Mouse (Mus musculus) layer of hippocampus, postnatal 36 days (tissue): ENCODE measurements at regions not wholly inside any gene's neighbourhood (a gene's known extent, or its start where the extent isn't known, plus 50 kb on each side); places are given as distances from the start of the nearest gene placed in this dataset.
"Not testable (repeated sequence)": the region's sequence is repeated elsewhere in the genome, so short reads cannot be mapped to it uniquely, and the experiment has no call there.

Experiments
- DNase-seq, 2 experiments: peaks; one replicate each; pipeline ENCODE4 v3.0.0; 2022

DNA sequence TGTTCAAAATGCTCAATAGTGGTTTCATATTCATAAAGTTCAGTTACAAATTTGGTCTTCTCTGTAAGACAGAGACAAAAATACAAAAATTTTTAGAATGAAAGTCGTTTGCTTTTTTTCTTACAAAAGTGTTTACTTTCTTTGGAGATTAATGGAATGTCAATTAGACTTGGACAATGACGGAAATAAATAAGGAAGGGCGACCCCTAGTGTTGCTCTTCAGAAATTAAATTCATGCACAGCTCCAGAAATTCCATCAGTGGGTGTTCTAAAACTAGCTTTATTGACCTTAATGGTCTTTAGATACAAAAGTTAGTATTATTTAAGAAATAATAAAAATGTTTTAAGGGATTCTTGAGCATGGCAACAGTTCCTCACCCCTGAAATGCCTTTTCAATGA is 141.8 kb upstream of the Lama2 start:
- peak in 1 of 2 experiments; percentile 1 for DNase-seq

DNA sequence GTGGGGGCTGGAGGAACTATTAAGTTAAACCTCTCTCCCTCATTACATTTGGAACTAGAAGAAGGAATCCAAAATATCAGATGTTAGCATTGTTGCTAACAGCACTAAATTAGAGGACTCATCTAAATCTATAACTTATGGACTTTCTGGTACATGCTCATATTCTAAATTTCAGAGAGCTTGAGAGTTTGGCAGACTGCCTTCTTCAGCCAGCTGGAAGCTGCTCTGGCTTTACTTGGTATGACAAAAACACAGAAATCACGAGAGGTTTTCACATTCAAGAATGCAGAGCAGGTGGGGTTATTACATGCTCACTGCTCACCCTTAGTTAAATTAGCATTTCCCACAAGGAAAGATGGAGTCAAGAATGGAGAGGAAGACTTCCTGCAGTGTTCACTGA is 182.8 kb upstream of the Lama2 start:
- peak in 1 of 2 experiments; percentile 3 for DNase-seq

DNA sequence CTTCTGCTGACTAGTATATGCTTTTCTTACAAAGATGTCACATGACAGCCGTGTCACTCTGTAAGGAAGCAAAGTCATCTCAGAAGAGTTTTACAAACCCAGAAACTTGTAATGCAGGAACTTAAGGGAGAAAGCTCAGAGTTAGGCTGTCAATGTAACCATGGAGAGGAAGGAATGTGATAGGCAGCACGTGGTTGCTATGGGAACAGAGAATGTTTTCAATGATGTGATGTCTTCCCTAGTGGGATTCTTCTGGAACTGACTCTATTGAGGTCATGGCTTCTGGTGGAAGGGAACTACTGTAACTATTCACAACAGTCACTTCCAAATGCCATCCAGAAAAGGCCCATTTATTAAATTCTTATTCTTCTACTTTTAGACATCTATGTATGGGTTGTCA is 190.0 kb upstream of the Lama2 start:
- no peak for DNase-seq

DNA sequence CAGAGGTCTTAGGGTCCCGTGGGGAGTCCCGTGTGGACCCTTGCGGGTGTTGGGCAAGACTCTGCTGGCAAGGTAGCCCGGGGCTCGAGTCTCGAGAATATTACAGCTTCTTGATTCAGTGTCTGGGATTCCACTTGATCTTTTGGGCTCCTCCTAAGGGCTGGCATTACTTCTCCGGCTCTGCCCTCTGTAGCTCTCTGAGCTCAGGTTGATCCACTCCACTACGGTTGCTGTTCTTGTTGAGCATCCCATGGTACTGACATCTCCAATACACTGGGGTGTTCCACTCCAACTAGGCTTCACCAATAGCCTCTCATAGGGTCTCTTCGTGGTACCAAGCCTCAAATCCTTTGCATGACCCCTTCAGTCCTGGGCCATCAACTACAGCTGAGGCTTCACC is 206.1 kb upstream of the Lama2 start:
- not testable (repeated sequence) for DNase-seq

DNA sequence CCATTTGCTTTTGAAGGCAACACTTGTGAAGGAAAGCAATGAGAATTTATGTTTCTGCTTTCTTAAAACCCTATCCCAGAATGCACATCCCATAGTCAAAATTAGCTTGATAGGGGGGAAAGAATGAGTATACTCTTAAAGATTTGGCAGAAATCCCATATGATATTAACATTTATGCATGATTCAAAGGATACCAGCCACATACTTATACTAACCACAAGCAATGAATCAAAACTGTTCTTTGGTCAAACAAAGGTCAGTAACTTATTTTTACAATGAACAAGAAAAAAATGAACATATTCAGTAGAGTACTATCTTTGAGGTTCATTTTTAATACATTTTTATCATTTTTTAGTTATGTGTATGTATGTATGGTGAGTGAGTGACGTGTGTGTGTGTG is 208.8 kb upstream of the Lama2 start:
- no peak for DNase-seq

DNA sequence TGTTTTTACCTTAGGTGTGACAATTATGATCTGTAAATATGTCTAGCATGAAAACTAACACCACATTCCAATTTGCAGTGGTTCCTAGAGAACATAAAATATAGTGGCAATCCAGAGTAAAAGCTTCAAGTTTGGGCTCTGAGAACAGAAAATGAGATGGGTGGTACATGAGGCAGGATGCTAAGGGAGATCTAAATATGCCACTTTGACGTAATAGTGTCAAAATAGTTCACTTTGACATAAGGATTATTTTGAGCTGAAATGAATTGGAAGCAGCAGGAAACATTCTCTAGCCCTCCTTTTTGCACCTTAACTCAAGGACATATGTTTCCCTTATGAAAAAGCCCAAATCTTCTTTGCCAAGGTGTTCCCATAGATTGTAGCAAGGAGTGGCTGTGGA is 219.1 kb upstream of the Lama2 start:
- no peak for DNase-seq

DNA sequence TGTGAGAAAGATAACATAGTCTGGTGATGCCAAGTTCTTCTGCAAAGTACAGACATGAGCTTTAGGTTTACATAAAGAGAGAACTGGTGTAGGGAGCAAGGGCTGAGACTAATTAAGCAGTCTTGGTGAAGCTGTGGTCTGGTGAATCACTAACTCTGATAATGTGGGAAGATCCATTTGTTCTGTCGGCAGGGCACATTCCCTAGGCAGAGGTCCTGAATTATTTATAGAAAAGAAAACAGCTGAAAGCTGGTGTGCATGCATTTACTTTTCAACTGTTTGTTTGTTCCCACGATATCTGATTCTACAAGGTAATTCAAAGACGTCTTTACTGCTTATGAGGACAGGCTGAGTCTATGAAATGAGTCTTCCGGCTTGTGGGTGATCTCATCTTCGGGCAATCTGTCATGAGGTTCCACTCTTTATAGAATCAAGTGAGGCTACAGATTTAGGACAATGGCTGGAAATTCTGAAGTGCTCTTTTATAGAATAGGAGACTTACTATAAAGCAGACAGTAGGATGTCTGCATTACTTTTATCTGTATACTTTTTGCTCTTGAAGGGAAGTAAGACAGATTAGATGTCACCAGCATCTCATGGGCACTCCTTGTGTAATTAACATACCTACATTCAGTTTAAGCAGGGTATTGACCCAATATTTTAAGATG is 221.6 kb upstream of the Lama2 start:
- no peak for DNase-seq

DNA sequence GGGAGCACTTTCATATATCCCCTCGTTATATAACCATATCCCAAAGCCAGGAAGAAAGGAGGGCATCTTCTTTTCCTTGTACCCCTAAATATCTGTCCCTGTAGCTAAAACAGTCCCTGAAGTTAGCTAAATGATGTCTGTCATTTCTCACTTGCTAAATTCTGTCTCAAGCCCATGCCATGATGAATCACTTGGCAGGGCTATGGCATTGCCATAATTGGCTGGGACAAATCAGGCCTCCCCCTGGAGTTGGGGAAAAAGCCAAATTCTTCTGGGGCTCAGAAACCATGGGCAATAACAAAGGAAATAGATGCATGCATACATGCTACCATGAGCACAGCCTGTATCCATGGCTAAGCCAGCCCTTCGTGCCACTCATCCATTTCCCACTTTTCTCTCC is 223.5 kb upstream of the Lama2 start:
- DNase-seq = peak in 1 of 2 experiments; percentile 3

DNA sequence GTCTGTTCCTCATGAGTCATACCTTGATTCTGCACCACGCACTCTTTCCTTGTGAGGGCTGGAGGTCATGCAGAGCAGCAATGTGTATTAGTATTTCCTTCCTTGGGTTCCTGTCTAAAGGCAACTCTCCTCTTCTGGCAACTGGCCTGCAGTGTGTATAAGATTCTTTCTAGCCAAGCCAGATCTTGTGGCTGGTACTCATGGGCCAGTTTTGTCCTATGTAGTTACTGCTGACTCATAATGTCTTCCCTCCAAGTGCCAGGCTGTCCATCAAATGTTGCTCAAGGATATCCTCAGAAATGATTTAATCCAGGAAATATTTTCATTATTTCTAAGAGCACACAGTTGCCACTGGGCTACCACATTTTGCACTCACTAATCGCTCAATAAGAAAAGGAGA is 211.0 kb upstream of the Ptprk start:
- DNase-seq = no peak

DNA sequence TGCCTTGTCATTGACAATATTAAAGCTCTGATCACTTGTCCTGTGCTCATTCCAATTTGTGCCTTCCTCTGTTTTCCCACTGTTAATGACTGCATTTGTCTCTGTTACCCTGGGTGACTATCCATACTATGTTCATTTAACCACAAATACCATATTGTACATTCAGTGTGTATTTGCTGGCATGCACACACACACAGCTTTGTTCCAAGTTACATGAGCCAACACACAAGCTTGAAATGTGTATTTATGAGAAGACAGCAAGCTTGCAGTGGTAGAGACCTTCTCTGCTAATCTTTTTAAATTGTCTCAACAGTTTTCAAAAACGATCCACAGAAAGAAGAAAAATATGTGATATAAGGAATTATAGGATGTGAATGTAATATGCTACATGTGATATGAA is 193.8 kb upstream of the Ptprk start:
- DNase-seq = no peak

DNA sequence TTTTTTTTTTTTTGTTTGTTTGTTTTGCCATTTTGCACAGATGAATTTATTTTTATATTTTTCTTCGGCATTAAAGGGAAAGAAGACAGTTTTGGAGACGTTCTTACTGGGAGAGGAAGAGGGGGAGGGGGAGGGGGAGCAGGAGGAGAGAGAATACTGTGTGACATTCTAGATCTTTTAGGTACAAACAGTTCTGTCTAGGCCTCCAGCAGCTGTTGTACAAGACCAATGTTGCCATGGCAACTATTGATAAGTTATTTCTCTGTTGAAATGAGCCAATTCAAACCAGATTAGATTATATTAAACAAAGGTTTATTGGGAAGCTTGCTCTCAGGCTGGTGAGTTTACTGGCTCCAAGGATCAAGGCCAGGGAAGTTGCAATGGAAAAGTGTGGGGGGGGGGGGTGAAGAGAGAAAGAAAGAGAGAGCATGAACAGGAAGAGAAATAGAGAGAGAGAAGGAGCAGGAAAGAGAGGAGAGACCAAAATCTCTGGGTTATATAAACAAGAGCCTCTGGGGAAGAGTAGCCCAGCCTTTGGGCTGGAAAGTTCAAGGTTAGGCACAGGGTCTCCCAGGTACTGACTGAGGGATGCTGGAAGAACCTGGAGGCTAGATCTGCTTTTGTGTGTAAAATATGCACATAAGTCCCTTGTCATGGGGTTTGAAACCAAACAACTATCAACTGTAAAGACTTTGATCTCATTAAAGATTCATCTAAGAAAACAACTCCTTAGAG is 182.7 kb upstream of the Ptprk start:
- no peak for DNase-seq

DNA sequence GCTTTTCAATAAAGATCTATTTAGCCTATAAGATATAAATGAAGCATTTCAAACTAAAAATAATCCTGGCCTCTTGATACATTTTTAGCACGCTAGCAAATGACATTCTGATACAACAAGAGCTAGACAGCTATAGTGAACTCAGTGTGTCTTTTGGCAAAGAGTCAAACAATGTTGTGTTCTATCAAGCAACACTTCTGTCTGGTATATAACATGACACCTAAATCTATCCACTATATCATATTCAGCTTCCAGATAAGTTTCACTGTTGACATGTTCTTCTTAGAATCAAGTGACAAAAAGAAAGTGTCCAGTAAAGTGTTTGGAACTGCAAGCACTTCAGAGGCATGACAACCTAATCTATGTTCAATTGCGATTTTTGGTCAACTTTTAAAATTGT is 158.2 kb upstream of the Ptprk start:
- no peak for DNase-seq

DNA sequence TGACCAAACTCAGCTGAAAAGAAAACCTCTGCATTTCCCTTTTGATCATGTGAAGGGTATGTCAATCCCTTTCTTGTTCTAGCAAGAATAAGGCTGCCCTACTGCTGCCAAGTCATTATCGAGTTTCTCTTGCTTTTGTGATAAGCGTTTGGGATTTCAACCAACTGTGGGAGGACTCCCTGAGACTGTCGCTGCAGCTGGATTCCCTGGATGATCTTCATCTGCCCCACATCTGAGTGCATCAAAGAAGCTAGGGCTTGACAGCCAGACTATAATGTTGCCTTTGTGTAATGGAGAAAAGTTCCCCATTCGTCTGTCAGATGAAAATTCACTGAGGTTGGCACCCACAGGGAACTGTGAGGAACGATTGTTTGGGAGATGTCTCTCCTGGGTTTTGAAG is 147.4 kb upstream of the Ptprk start:
- DNase-seq = no peak

DNA sequence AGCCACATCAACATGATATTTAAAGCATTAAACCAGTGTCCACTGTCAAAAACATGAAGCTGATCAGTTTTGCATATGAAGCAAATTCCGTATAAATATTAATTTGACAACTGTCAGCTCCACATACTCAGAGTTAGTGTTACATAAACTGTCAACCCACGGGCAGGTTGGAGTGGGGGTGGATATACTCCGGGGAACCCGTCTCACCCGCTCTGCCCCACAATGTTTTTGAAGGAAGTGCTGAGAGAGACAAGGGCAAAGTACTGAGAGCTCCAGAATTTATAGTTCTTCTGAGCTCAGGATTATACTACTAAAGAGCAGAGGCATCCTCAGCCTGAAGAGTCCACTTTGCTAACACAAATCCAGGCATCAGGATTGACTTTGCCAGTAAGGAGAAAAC is 132.5 kb upstream of the Ptprk start:
- peak; percentile 7 to 20 for DNase-seq

DNA sequence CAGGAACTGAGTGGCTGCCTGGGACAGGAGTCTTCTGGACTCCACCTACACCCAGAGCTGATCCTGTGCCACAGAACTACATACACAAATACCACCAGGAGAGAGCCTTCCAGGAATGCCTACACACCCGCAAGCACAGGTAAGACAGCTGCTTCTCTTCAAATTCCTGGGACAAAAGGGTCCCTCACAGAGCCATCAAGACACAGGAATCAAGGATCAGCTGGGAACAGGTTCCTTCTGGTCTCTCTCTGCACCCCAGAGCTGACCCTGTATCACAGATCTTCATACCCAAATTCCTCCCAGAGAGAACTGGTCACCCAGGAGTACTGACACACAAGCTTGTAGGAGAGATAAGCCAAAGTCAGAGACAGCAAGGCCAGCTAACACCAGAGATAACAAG is 125.5 kb upstream of the Ptprk start:
- DNase-seq = no peak

DNA sequence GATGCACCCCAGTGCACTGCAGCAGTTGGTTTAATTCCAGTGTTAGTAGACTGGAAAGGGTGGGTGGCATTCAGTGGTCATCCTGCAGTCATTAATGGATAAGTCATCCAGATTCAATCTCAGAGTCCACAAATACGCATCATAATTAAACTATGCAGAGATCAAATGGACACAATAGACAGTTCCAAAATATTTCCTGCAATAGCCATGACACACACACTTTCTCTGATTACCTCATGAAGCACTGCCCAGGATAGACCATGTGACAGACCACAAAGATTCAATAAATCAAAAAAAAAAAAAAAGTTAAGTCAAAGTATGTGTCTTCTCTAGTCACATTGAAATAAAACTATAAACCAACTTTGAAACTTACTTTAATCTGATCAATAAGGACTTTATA is 106.4 kb upstream of the Ptprk start:
- no peak for DNase-seq

DNA sequence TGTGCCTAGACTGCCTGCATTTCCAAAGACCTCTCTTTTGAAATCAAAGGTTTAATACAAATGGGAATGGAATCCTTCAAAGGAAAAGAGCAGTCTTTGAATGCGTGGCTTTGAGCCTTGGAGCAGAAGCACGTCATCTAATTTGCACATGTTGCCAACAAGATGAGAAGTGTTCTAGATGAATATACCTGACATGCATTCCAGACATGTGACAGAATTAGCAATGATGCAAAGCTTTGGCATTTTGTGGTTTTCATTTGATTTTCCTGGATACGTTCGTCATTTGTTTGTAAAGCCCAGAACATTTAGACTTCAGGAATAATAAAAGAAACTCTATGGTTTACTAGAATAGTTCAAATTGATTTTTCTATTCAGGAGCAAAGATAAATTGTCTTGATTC is 90.6 kb upstream of the Ptprk start:
- no peak for DNase-seq

DNA sequence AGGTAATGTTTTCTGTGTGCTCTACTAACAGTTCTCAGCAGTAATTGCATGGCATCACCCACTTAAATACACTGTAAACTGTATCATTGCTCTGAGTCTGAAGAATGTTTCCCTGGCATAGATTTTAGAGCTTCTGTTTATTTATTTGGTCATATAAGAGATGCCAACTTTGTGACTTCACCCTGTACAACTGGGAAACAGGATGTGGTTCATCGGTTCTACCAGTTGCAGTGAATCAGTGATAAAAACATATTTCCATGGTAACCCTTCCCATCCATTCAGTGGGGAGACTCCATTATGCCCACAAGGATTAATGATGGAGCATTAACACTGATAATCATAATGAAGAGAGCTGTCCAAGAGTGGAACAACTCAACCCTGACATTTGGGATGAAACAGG is 89.6 kb upstream of the Ptprk start:
- DNase-seq = no peak

DNA sequence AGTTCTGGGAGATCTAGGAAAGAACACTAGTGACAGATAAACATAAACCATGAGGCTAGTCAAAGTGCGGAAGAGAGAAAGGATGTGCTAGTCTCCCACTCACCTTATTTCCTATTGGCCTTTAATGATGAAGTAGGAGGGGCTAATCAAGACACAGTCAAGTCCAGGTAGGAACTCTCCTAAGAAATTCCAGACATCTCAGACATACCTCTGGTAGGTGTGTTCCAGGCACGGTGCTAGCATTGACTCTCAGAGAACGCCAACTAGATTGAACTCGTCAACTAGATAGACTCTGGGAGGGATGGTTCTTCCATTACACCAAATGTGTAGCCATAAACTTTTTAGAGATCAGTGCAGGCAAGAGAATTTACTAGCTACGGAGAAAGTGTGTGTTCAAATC is 87.6 kb upstream of the Ptprk start:
- DNase-seq = no peak

DNA sequence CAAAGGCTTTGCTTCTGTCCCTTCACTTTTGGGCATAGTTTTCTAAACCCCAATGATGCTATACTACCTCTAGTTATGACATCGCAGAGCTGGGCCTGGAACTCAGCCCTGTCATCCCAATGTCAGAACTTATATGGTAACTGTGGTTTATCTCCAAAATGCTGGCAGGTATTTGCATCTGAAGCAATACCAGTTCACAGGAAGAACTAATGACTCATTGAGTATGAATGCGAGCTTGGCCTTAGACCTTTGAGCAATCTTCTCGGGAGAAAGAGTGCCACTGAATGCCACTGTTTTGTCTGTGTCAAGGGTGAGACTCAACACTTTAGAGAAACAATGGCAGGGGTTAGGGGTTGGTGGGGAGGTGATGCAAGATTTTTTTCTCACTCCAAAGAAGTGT is 86.6 kb upstream of the Ptprk start:
- no peak for DNase-seq

DNA sequence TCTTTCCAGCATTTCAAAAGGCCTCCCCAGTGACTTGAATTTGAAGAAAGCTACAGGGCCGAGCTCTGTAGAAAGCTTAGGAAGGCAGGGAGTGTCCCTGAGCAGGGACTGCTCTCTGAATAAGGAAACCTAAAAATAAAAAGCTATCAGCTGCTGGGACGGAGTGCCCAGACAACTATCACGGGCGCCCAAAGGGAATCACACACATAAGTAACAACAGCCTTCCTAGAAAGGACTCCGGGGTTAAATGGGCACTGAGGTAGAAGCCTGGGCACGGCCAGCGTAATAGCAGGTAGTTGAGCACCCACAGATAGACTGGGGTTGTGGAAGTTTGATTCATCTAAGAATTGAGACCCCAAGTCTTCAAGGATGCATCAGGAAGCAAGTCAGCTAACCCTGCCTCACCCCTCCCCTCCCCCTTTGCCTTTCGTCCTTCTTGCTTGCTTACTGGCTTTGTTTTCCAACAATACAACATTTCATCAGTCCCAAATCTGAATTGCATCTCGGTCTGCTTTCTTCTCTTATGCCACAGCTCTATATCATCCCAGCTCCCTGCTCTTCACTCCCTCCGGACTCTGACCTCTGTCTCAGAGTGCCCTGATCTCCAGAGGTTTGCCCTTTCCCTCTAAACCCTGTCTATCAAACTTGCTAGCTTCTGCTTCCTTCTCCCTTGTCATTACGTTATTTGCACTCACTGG is 84.1 kb upstream of the Ptprk start:
- no peak for DNase-seq

DNA sequence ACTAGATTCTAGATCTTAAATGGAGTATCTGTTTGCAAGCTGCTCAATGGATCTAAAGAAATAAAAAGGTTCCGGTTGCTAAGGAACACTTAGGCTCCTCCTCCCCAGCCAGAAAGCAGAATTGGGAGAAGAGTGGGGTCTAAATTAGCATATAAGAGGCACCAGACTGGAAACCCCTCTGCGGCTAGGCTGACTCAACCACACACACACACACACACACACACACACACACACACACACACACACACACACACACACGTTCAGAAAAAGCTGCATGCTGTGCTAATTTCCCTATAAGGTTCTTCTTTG is 83.6 kb upstream of the Ptprk start:
- no peak for DNase-seq

DNA sequence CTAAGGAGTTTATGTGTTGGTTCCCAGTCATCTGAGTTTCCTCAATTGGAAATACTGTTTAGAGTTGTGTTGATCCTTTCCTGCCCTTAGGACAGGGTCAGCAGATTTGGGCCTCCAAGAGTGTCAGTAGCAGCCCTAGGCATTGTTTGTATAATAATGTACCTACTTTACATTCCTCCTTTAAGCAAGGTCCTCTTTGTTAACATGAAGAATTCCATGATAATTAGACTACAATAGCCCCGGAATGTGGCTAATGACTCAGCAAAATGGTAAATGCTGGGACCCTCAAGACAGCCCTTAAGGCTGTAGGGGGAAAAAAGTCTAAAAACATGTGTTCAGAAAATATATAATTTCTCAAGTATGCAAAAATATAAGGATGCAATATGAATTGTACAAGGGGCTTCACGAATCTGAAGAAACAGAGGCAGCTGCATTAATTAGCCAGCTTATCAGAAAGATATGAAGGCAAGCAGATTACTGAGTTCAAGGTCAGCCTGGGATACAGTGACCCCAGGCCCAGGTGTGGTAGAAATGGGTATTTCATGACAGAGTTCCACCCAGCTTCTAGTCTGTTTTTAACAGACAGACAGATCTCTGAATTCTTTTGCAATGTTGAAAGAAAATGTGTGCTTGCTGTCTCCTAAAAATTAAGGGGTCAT is 80.1 kb upstream of the Ptprk start:
- DNase-seq = no peak

DNA sequence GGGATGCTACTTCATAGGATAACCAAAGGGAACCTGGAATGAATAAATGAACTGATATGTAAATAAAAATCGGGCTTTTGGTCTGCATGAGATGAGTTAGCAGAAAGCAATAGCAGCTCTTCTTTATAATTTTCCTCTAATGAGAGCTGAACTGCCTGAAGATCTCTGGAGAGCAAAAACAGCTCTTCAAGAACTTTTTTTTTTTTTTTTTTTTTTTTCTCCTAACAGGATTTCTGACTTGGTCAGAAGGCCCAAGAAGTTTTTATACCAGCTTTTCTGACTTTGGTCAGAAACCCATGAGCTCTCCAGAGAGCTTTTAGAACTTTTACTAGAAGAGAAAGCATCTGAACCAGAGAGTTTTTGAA is 79.6 kb upstream of the Ptprk start:
- no peak for DNase-seq
